Mouse (Mus musculus): ENCODE measurements around the gene Samd14. TPM values are rescaled to one million over a fixed set of nuclear protein-coding genes. Genes with fewer than 3 reads are reported as not detected.
A peak's percentile ranks its signal among the peaks of the same experiment; 100 is the strongest.

Samd14 gene
- polyA plus RNA-seq, 1 experiment from 2014 or later, result 5.4 TPM

DNA sequence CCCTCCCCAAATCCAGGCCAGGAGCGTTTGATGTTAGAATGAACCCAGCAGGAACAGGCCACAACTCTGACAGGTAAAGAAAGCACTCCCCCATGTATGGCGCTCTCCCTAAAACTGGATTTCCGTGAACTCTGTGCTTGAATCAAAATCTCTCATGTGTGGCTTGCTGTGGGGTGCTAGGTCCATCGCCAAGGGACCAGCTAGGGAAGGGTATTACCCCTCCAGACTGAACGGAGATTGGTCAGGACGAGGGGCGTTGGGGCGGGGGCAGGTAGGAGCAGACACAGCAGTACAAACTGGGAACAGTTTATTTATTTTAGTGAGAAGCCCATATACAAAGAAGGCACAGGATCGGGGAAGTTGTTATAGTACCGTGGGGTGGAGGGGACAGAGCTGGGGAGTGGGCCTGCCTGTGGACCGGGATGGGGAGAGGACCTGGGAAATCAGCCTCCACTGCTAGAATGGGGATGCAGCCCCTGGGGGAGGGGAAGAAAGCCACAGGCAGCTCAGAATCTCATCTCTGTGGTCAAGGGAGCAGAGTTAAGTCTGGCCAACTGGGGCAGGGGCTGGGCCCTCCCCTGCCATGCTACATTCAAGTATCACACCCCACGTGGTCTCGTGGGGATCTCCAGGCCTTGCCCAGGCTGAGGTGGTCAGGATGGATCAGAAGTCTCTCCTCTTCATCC is 34.6 kb downstream of the Samd14 start:
- Histone ChIP-seq H3K27me3 (replicated peaks; ENCODE audit: insufficient read depth, low read length) (no peaks in the 10 kb centered on the region), H3K27ac (ENCODE audit: low read length) (no peak overlapping the region), H3K4me2 (replicated peaks; ENCODE audit: low read depth, low read length) (no peak overlapping the region), H3K4me3 (ENCODE audit: low read depth, low read length) (no peak overlapping the region), H3K36me3 (ENCODE audit: insufficient read depth, low read length) (0 out of 2 replicates have a peak, but pooled peaks cover 7% of the 10 kb centered on the region), H3K9ac (replicated peaks; ENCODE audit: low read depth) (no peak overlapping the region), H3K4me1 (ENCODE audit: insufficient read depth, low read depth, low read length) (peaks cover 14% of the 10 kb centered on the region; the same call in 1 of the 2 replicates), H3K9me3 (ENCODE audit: low read length) (no peaks in the 10 kb centered on the region)
- no peak for TF ChIP-seq EP300 (IDR thresholded peaks at IDR 0.05)
- TF ChIP-seq CTCF (IDR thresholded peaks at IDR 0.05), result no peak
- 60% methylated on average over 13 of the region's 13 CpGs for WGBS
- no peak for DNase-seq (ENCODE audit: low spot score)
- ATAC-seq, result no peak

GRCm38 (mm10) chr11:95046980-95047680 is 37.5 kb downstream of the Samd14 start:
- Histone ChIP-seq H3K4me3 (ENCODE audit: low read depth, low read length) (no peak overlapping the region), H3K36me3 (ENCODE audit: insufficient read depth, low read length) (0 out of 2 replicates have a peak, but pooled peaks cover 10% of the 10 kb centered on the region), H3K27ac (ENCODE audit: low read length) (no peak overlapping the region), H3K9me3 (ENCODE audit: low read length) (no peaks in the 10 kb centered on the region), H3K27me3 (replicated peaks; ENCODE audit: insufficient read depth, low read length) (no peaks in the 10 kb centered on the region), H3K9ac (replicated peaks; ENCODE audit: low read depth) (no peak overlapping the region), H3K4me2 (replicated peaks; ENCODE audit: low read depth, low read length) (no peak overlapping the region), H3K4me1 (ENCODE audit: insufficient read depth, low read depth, low read length) (no peaks in the 10 kb centered on the region)
- WGBS, result 52% methylated on average over 9 of the region's 9 CpGs
- TF ChIP-seq CTCF (IDR thresholded peaks at IDR 0.05) (peak; percentile 96), EP300 (IDR thresholded peaks at IDR 0.05) (no peak)
- peak; percentile 64 for ATAC-seq
- DNase-seq (ENCODE audit: low spot score), result peak; percentile 86

DNA sequence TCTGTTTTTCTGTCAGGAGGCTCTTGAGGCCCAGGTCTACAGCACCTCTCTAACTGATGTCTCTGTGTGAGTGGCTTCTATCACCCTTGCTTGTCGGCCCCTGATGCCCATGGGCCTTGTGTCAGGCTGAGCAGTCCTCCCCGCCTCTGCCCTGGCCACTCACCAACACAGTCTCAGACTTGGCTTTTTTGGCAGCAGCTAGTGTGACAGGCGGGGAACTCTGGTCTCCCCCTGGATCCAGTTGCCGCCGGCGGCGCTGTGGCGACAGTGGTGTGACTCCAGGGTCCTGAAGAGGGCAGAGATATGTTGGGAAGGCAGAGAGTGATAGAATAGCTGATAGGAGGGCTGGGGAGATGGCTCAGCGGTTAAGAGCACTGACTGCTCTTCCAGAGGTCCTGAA is 43.4 kb downstream of the Samd14 start:
- Histone ChIP-seq H3K4me2 (replicated peaks; ENCODE audit: low read depth, low read length) (no peak overlapping the region), H3K9me3 (ENCODE audit: low read length) (no peaks in the 10 kb centered on the region), H3K27me3 (replicated peaks; ENCODE audit: insufficient read depth, low read length) (no peaks in the 10 kb centered on the region), H3K4me1 (ENCODE audit: insufficient read depth, low read depth, low read length) (no peaks in the 10 kb centered on the region), H3K27ac (ENCODE audit: low read length) (no peak overlapping the region), H3K36me3 (ENCODE audit: insufficient read depth, low read length) (peaks cover 22% of the 10 kb centered on the region), H3K9ac (replicated peaks; ENCODE audit: low read depth) (no peak overlapping the region), H3K4me3 (ENCODE audit: low read depth, low read length) (no peak overlapping the region)
- DNase-seq (ENCODE audit: low spot score) (no peak), ATAC-seq (no peak)
- 74% methylated on average over 9 of the region's 9 CpGs for WGBS
- TF ChIP-seq CTCF (IDR thresholded peaks at IDR 0.05), result no peak
- TF ChIP-seq EP300 (IDR thresholded peaks at IDR 0.05), result no peak

GRCm38 (mm10) chr11:95056768-95057501 is 47.3 kb downstream of the Samd14 start:
- TF ChIP-seq CTCF (IDR thresholded peaks at IDR 0.05) (no peak), EP300 (IDR thresholded peaks at IDR 0.05) (no peak)
- Histone ChIP-seq H3K27ac (ENCODE audit: low read length) (no peak overlapping the region), H3K4me1 (ENCODE audit: insufficient read depth, low read depth, low read length) (no peaks in the 10 kb centered on the region), H3K4me3 (ENCODE audit: low read depth, low read length) (no peak overlapping the region), H3K36me3 (ENCODE audit: insufficient read depth, low read length) (peaks cover 29% of the 10 kb centered on the region), H3K9me3 (ENCODE audit: low read length) (no peaks in the 10 kb centered on the region), H3K4me2 (replicated peaks; ENCODE audit: low read depth, low read length) (no peak overlapping the region), H3K9ac (replicated peaks; ENCODE audit: low read depth) (no peak overlapping the region), H3K27me3 (replicated peaks; ENCODE audit: insufficient read depth, low read length) (no peaks in the 10 kb centered on the region)
- DNase-seq (ENCODE audit: low spot score) (no peak), ATAC-seq (no peak; the same call in 1 of the 2 replicates)
- 55% methylated on average over 19 of the region's 19 CpGs for WGBS

- no peak for DNase-seq (ENCODE audit: low spot score)
- H3K27ac ChIP-seq (ENCODE audit: low read length), result peak overlapping the region; percentile 82
- no peak overlapping the region for H3K4me2 ChIP-seq (replicated peaks; ENCODE audit: low read depth, low read length)
- H3K9ac ChIP-seq (replicated peaks; ENCODE audit: low read depth), result no peak overlapping the region
- peaks cover 35% of the 10 kb centered on the region for H3K4me1 ChIP-seq (ENCODE audit: insufficient read depth, low read depth, low read length)
- WGBS, result 68% methylated on average over 10 of the region's 10 CpGs
- no peaks in the 10 kb centered on the region; the same call in 1 of the 2 replicates for H3K36me3 ChIP-seq (ENCODE audit: insufficient read depth, low read length)
- ATAC-seq, result peak; percentile 47
- H3K9me3 ChIP-seq (ENCODE audit: low read length), result no peaks in the 10 kb centered on the region
- no peak overlapping the region for H3K4me3 ChIP-seq (ENCODE audit: low read depth, low read length)
- H3K27me3 ChIP-seq (replicated peaks; ENCODE audit: insufficient read depth, low read length), result no peaks in the 10 kb centered on the region
- peak; percentile 52 for TF ChIP-seq EP300 (IDR thresholded peaks at IDR 0.05)
- TF ChIP-seq CTCF (IDR thresholded peaks at IDR 0.05), result no peak
These were observed 59.7 kb downstream of the Samd14 start for GRCm38 (mm10) chr11:95069226-95069957.

Measured in lung, postnatal 0 days (tissue).